Mouse (Mus musculus) limb, embryonic 11.5 days (tissue): Measurements from ENCODE around the gene Cntn5. TPM values are rescaled to one million over a fixed set of nuclear protein-coding genes. Genes with fewer than 3 reads are reported as not detected.

Source experiments
- ATAC-seq: fragments of 200-750 bp; cut with Nextera tagmentation; 2 replicates; pipeline ENCODE4 v1.8.0; 2017; ENCODE audit warnings: low read depth; ENCODE audit not compliant: insufficient number of reproducible peaks, low FRiP score, low TSS enrichment
- DNase-seq: peaks from one replicate; pipeline ENCODE4 v3.0.0-alpha.2; 2015; ENCODE audit warnings: low spot score
- H3K27ac ChIP-seq: fragments of 300-500 bp; sonication (generic); replicated peaks from 2 replicates; pipeline ENCODE4 v1.5.1; 2014; ENCODE audit warnings: low read depth, mild to moderate bottlenecking, low read length
- H3K27me3 ChIP-seq: fragments of 300-500 bp; sonication (generic); 2 replicates; pipeline ENCODE4 v1.6.1; 2014; ENCODE audit warnings: mild to moderate bottlenecking, low read length, mixed read lengths; ENCODE audit not compliant: control insufficient read depth, insufficient read depth
- H3K36me3 ChIP-seq: fragments of 300-500 bp; sonication (generic); 2 replicates; pipeline ENCODE4 v1.6.1; 2014; ENCODE audit warnings: mild to moderate bottlenecking, low read length, moderate library complexity, mixed read lengths; ENCODE audit not compliant: control insufficient read depth, insufficient read depth
- H3K4me1 ChIP-seq: fragments of 300-500 bp; sonication (generic); 2 replicates; pipeline ENCODE4 v1.6.1; 2014; ENCODE audit warnings: low read length, mixed read lengths; ENCODE audit not compliant: control insufficient read depth, insufficient read depth
- H3K4me2 ChIP-seq: fragments of 300-500 bp; sonication (generic); 2 replicates; pipeline ENCODE4 v1.6.1; 2014; ENCODE audit warnings: low read depth, mild to moderate bottlenecking, moderate library complexity; ENCODE audit not compliant: severe bottlenecking
- H3K4me3 ChIP-seq: fragments of 300-500 bp; sonication (generic); 2 replicates; pipeline ENCODE4 v1.5.1; 2014; ENCODE audit warnings: low read depth, low read length
- H3K9ac ChIP-seq: fragments of 300-500 bp; sonication (generic); 2 replicates; pipeline ENCODE4 v1.6.1; 2014; ENCODE audit warnings: mild to moderate bottlenecking, low read length
- H3K9me3 ChIP-seq: fragments of 300-500 bp; sonication (generic); 2 replicates; pipeline ENCODE4 v1.6.1; 2016; ENCODE audit warnings: low read length; ENCODE audit not compliant: control insufficient read depth
- WGBS: fragments of 180-500 bp; shearing (Covaris S2); extraction: QIAGEN DNeasy Blood & Tissue Kit; methylation state at CpG from one replicate; pipeline ENCODE4 v1.1.7; 2014; 5-methylcytosine and 5-hydroxymethylcytosine counted together
- polyA plus RNA-seq: library from polyadenylated mRNA; unstranded; fragments of >200 nt; fragmentation: Nextera tagmentation; extraction: Ambion mirVana; gene quantifications from 2 replicates; pipeline ENCODE4 v1.2.1, GENCODE M21; 2014

Cntn5 gene
- polyA plus RNA-seq, 1 experiment from 2014 or later: 0.53 TPM

GRCm38 (mm10) chr9:10529113-10529512, 375.5 kb downstream of the Cntn5 start:
- Histone ChIP-seq H3K27me3 (no peaks in the 10 kb centered on the region), H3K27ac (no peak overlapping the region), H3K4me1 (no peaks in the 10 kb centered on the region), H3K9me3 (no peaks in the 10 kb centered on the region), H3K4me2 (no peak overlapping the region), H3K9ac (no peak overlapping the region), H3K36me3 (no peaks in the 10 kb centered on the region), H3K4me3 (no peak overlapping the region)
- ATAC-seq (no peak), DNase-seq (no peak)
- 33% methylated on average over 1 of the region's 1 CpGs for WGBS

GRCm38 (mm10) chr9:10528692-10529091, 375.9 kb downstream of the Cntn5 start:
- ATAC-seq (no peak), DNase-seq (no peak)
- no peaks in the 10 kb centered on the region for H3K27me3 ChIP-seq
- no peaks in the 10 kb centered on the region for H3K9me3 ChIP-seq
- H3K9ac ChIP-seq: no peak overlapping the region
- WGBS: 53% methylated on average over 5 of the region's 5 CpGs
- H3K27ac ChIP-seq: no peak overlapping the region
- H3K4me3 ChIP-seq: no peak overlapping the region
- H3K4me1 ChIP-seq: no peaks in the 10 kb centered on the region
- H3K36me3 ChIP-seq: no peaks in the 10 kb centered on the region
- no peak overlapping the region for H3K4me2 ChIP-seq

- Histone ChIP-seq H3K4me1 (no peaks in the 10 kb centered on the region), H3K27me3 (no peaks in the 10 kb centered on the region), H3K9ac (no peak overlapping the region), H3K9me3 (no peaks in the 10 kb centered on the region), H3K36me3 (no peaks in the 10 kb centered on the region), H3K4me3 (no peak overlapping the region), H3K27ac (no peak overlapping the region), H3K4me2 (no peak overlapping the region)
- 52% methylated on average over 7 of the region's 7 CpGs for WGBS
- no peak for DNase-seq
- ATAC-seq: no peak
Measured at GRCm38 (mm10) chr9:10525915-10526667, 378.5 kb downstream of the Cntn5 start.

GRCm38 (mm10) chr9:10522604-10523003, 382.0 kb downstream of the Cntn5 start:
- DNase-seq: no peak
- Histone ChIP-seq H3K9me3 (no peaks in the 10 kb centered on the region), H3K36me3 (no peaks in the 10 kb centered on the region), H3K4me1 (no peaks in the 10 kb centered on the region), H3K27ac (no peak overlapping the region), H3K4me3 (no peak overlapping the region), H3K4me2 (no peak overlapping the region), H3K9ac (no peak overlapping the region), H3K27me3 (no peaks in the 10 kb centered on the region)
- ATAC-seq: no peak
- WGBS: 83% methylated on average over 4 of the region's 4 CpGs

- no peak for ATAC-seq
- no peaks in the 10 kb centered on the region for H3K27me3 ChIP-seq
Measured at GRCm38 (mm10) chr9:10521054-10521453, 383.5 kb downstream of the Cntn5 start.

GRCm38 (mm10) chr9:10492243-10492642, 412.3 kb downstream of the Cntn5 start:
- no peaks in the 10 kb centered on the region for H3K9me3 ChIP-seq
- ATAC-seq: no peak
- H3K27me3 ChIP-seq: no peaks in the 10 kb centered on the region
- H3K4me2 ChIP-seq: no peak overlapping the region
- no peak overlapping the region for H3K9ac ChIP-seq
- DNase-seq: no peak
- no peak overlapping the region for H3K27ac ChIP-seq
- no peaks in the 10 kb centered on the region for H3K36me3 ChIP-seq
- H3K4me3 ChIP-seq: no peak overlapping the region
- no peaks in the 10 kb centered on the region for H3K4me1 ChIP-seq

More at GRCm38 (mm10) chr9:10521054-10521453, 383.5 kb downstream of the Cntn5 start:
- 64% methylated on average over 1 of the region's 1 CpGs for WGBS
- H3K36me3 ChIP-seq: no peaks in the 10 kb centered on the region
- DNase-seq: no peak
- no peak overlapping the region for H3K27ac ChIP-seq
- H3K9me3 ChIP-seq: no peaks in the 10 kb centered on the region
- H3K4me2 ChIP-seq: no peak overlapping the region
- H3K9ac ChIP-seq: no peak overlapping the region
- no peaks in the 10 kb centered on the region for H3K4me1 ChIP-seq
- H3K4me3 ChIP-seq: no peak overlapping the region

- no peak overlapping the region for H3K4me3 ChIP-seq
- H3K9me3 ChIP-seq: no peaks in the 10 kb centered on the region
- no peak overlapping the region for H3K4me2 ChIP-seq
- ATAC-seq (no peak), DNase-seq (no peak)
- H3K9ac ChIP-seq: no peak overlapping the region
- H3K36me3 ChIP-seq: no peaks in the 10 kb centered on the region
- no peak overlapping the region for H3K27ac ChIP-seq
- 71% methylated on average over 4 of the region's 4 CpGs for WGBS
- H3K27me3 ChIP-seq: no peaks in the 10 kb centered on the region
- no peaks in the 10 kb centered on the region for H3K4me1 ChIP-seq
Measured at GRCm38 (mm10) chr9:10471484-10472125, 433.0 kb downstream of the Cntn5 start.

- Histone ChIP-seq H3K9me3 (no peaks in the 10 kb centered on the region), H3K27ac (no peak overlapping the region), H3K36me3 (no peaks in the 10 kb centered on the region), H3K4me3 (no peak overlapping the region), H3K4me1 (no peaks in the 10 kb centered on the region), H3K9ac (no peak overlapping the region), H3K27me3 (no peaks in the 10 kb centered on the region), H3K4me2 (no peak overlapping the region)
- no peak for DNase-seq
- no peak for ATAC-seq
Measured at GRCm38 (mm10) chr9:10464758-10465157, 439.8 kb downstream of the Cntn5 start.
